Mouse (Mus musculus) midbrain, embryonic 11.5 days (tissue): Measurements from ENCODE around the gene Inpp5d. TPM values are rescaled to one million over a fixed set of nuclear protein-coding genes. Genes with fewer than 3 reads are reported as not detected.

Source experiments
- ATAC-seq: fragments of 200-750 bp; cut with Nextera tagmentation; 2 replicates; pipeline ENCODE4 v1.8.0; 2017; ENCODE audit warnings: moderate TSS enrichment, moderate library complexity; ENCODE audit not compliant: low FRiP score
- DNase-seq: peaks from one replicate; pipeline ENCODE4 v3.0.0; 2015; ENCODE audit warnings: low spot score; ENCODE audit errors: missing footprints
- H3K27ac ChIP-seq: fragments of 300-500 bp; sonication (generic); 2 replicates; pipeline ENCODE4 v1.5.1; 2014; ENCODE audit warnings: low read depth, low read length
- H3K27me3 ChIP-seq: fragments of 300-500 bp; sonication (generic); 2 replicates; pipeline ENCODE4 v1.6.1; 2014; ENCODE audit warnings: mild to moderate bottlenecking, low read length, moderate library complexity, mixed read lengths; ENCODE audit not compliant: control insufficient read depth, insufficient read depth
- H3K36me3 ChIP-seq: fragments of 300-500 bp; sonication (generic); 2 replicates; pipeline ENCODE4 v1.6.1; 2014; ENCODE audit warnings: mild to moderate bottlenecking, low read length, moderate library complexity, mixed read lengths; ENCODE audit not compliant: control insufficient read depth, insufficient read depth
- H3K4me1 ChIP-seq: fragments of 300-500 bp; sonication (generic); 2 replicates; pipeline ENCODE4 v1.6.1; 2014; ENCODE audit warnings: low read length; ENCODE audit not compliant: control insufficient read depth, insufficient read depth
- H3K4me2 ChIP-seq: fragments of 300-500 bp; sonication (generic); 2 replicates; pipeline ENCODE4 v1.6.1; 2014; ENCODE audit warnings: mild to moderate bottlenecking, moderate library complexity
- H3K4me3 ChIP-seq: fragments of 300-500 bp; sonication (generic); 2 replicates; pipeline ENCODE4 v1.5.1; 2014; ENCODE audit warnings: low read depth, low read length
- H3K9ac ChIP-seq: fragments of 300-500 bp; sonication (generic); 2 replicates; pipeline ENCODE4 v1.6.1; 2014; ENCODE audit warnings: low read length
- H3K9me3 ChIP-seq: fragments of 300-500 bp; sonication (generic); 2 replicates; pipeline ENCODE4 v1.6.1; 2016; ENCODE audit warnings: low read length; ENCODE audit not compliant: control insufficient read depth
- WGBS: fragments of 180-500 bp; shearing (Covaris S2); extraction: QIAGEN DNeasy Blood & Tissue Kit; methylation state at CpG from one replicate; pipeline ENCODE4 v1.1.7; 2014; 5-methylcytosine and 5-hydroxymethylcytosine counted together
- polyA plus RNA-seq: library from polyadenylated mRNA; unstranded; fragments of >200 nt; fragmentation: Nextera tagmentation; extraction: Ambion mirVana; gene quantifications from 2 replicates; pipeline ENCODE4 v1.2.1, GENCODE M21; 2014

The Inpp5d gene
- polyA plus RNA-seq, 1 experiment from 2014 or later = 4.8 TPM

GRCm38 (mm10) chr1:87698010-87698409, 77.9 kb downstream of the Inpp5d start:
- DNase-seq = no peak
- Histone ChIP-seq H3K4me3 (no peak overlapping the region), H3K4me1 (no peaks in the 10 kb centered on the region), H3K27me3 (no peaks in the 10 kb centered on the region), H3K9ac (no peak overlapping the region), H3K36me3 (no peaks in the 10 kb centered on the region), H3K27ac (no peak overlapping the region), H3K9me3 (no peaks in the 10 kb centered on the region), H3K4me2 (no peak overlapping the region)
- WGBS = 92% methylated on average over 6 of the region's 6 CpGs
- no peak for ATAC-seq

DNA sequence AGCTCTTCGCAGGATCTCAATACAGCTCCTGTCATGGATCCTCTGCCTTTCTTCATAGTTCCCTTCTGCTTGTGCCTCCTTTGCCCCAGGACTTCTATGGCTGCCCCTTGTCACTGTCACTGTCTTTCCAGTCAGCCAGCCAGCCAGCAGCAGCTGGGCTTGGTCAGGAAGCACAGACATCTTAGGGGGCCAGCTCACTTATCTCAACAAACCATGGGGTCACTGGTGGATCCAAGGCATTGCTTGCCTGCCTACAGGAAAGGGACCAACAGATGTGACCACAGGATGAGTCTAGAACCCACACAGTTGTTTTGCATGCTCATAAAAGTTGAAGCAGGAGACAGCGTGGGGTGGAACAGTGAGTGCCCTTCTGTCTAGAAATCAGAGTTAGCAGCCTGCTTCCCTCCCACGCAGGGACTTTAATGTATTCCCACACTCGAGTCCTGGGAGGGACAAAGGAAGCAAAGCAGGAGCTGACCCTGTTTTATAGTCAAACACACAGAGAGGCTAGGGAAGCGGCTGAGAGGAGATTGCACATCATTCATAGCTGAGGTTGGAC, 79.9 kb downstream of the Inpp5d start:
- H3K36me3 ChIP-seq = no peaks in the 10 kb centered on the region
- no peak overlapping the region for H3K4me3 ChIP-seq
- no peak for DNase-seq
- no peak overlapping the region for H3K27ac ChIP-seq
- no peak for ATAC-seq
- WGBS = 87% methylated on average over 5 of the region's 5 CpGs
- no peak overlapping the region for H3K9ac ChIP-seq
- H3K27me3 ChIP-seq = no peaks in the 10 kb centered on the region
- H3K4me1 ChIP-seq = no peaks in the 10 kb centered on the region
- H3K9me3 ChIP-seq = no peaks in the 10 kb centered on the region
- H3K4me2 ChIP-seq = no peak overlapping the region

- Histone ChIP-seq H3K4me3 (no peak overlapping the region), H3K27ac (no peak overlapping the region), H3K36me3 (no peaks in the 10 kb centered on the region), H3K9ac (no peak overlapping the region), H3K9me3 (no peaks in the 10 kb centered on the region), H3K4me1 (no peaks in the 10 kb centered on the region), H3K4me2 (no peak overlapping the region), H3K27me3 (no peaks in the 10 kb centered on the region)
- no peak for DNase-seq
- no peak for ATAC-seq
- 80% methylated on average over 2 of the region's 2 CpGs for WGBS
These were observed 84.1 kb downstream of the Inpp5d start for GRCm38 (mm10) chr1:87704230-87704629.

- 83% methylated on average over 3 of the region's 3 CpGs for WGBS
- H3K4me3 ChIP-seq = no peak overlapping the region
- DNase-seq (no peak), ATAC-seq (no peak)
- H3K9me3 ChIP-seq = no peaks in the 10 kb centered on the region
- H3K27me3 ChIP-seq = no peaks in the 10 kb centered on the region
- no peak overlapping the region for H3K9ac ChIP-seq
- no peaks in the 10 kb centered on the region for H3K36me3 ChIP-seq
- no peak overlapping the region for H3K27ac ChIP-seq
- peaks cover 4% of the 10 kb centered on the region; the same call in 1 of the 2 replicates for H3K4me1 ChIP-seq
- no peak overlapping the region for H3K4me2 ChIP-seq
These were observed 86.2 kb downstream of the Inpp5d start for GRCm38 (mm10) chr1:87706361-87706760.

- no peak for ATAC-seq
- Histone ChIP-seq H3K4me3 (no peak overlapping the region), H3K27ac (no peak overlapping the region), H3K9ac (no peak overlapping the region), H3K27me3 (no peaks in the 10 kb centered on the region), H3K36me3 (no peaks in the 10 kb centered on the region), H3K4me2 (no peak overlapping the region), H3K9me3 (no peaks in the 10 kb centered on the region), H3K4me1 (peaks cover 4% of the 10 kb centered on the region; the same call in 1 of the 2 replicates)
- WGBS = 49% methylated on average over 6 of the region's 6 CpGs
- DNase-seq = no peak
These were observed 88.9 kb downstream of the Inpp5d start for GRCm38 (mm10) chr1:87709020-87709419.

DNA sequence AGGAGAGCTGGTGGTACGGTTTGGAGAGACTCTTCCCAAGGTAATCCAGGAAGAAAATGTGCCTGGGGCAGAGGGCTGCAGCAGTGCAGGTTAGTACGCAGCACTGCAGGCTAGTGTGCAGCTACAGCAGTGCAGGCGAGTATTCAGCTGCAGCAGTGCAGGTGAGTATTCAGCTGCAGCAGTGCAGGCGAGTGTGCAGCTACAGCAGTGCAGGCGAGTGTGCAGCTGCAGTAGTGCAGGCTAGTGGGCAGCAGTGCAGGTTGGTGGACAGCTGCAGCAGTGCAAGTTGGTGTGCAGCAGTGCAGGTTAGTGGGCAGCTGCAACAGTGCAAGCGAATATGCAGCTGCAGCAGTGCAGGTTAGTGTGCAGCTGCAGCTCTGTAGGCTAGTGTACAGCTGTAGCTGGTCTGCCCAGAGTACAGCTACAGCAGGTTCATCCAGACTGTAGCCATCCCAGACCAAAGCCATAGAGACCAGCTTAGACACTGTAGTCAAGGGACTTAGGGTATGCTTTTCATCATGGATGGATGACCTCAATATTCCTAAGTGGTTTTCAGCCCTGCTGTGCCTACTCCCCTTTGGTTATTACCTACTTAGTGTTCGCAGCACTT, 89.7 kb downstream of the Inpp5d start:
- Histone ChIP-seq H3K27me3 (no peaks in the 10 kb centered on the region), H3K9ac (no peak overlapping the region), H3K4me1 (peaks cover 4% of the 10 kb centered on the region; the same call in 1 of the 2 replicates), H3K9me3 (no peaks in the 10 kb centered on the region), H3K4me3 (no peak overlapping the region), H3K36me3 (no peaks in the 10 kb centered on the region), H3K4me2 (no peak overlapping the region), H3K27ac (no peak overlapping the region)
- 86% methylated on average over 7 of the region's 7 CpGs for WGBS
- ATAC-seq (no peak), DNase-seq (no peak)

DNA sequence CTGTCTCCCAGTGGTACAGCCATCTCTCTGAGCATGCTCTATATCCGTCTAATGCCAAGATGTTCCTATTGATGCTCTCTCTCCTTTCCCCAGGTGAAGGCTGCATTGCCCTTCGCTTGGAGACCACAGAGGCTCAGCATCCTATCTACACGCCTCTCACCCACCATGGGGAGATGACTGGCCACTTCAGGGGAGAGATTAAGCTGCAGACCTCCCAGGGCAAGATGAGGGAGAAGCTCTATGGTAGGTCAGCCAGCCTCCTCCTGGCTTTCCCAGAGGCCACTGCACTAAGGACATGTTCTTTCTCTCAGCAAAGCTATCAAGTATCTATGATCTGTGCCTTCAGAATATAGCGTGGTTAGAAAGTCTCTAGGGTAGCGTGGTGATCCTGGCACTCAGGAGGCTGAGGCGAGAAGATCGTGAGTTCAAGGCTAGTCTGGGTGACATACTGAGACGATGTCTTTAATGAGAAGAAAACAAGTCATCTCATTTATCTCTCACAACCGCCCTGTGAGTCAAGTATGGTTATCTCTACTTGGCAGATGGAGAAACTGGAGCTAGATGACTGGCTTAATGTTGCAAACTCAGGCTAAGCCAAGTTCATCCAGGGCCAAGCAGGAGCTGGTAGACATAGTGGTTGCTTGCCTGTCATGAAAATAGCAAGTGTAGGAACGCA, 92.0 kb downstream of the Inpp5d start:
- no peaks in the 10 kb centered on the region for H3K27me3 ChIP-seq
- 85% methylated on average over 10 of the region's 10 CpGs for WGBS
- DNase-seq (no peak), ATAC-seq (no peak)
- H3K4me1 ChIP-seq = peaks cover 4% of the 10 kb centered on the region; the same call in 1 of the 2 replicates
- no peaks in the 10 kb centered on the region for H3K9me3 ChIP-seq
- H3K9ac ChIP-seq = no peak overlapping the region
- no peak overlapping the region for H3K4me3 ChIP-seq
- H3K4me2 ChIP-seq = no peak overlapping the region
- H3K27ac ChIP-seq = no peak overlapping the region
- no peaks in the 10 kb centered on the region for H3K36me3 ChIP-seq

GRCm38 (mm10) chr1:87712614-87712971, 92.5 kb downstream of the Inpp5d start:
- H3K9me3 ChIP-seq = no peaks in the 10 kb centered on the region
- H3K27ac ChIP-seq = no peak overlapping the region
- 90% methylated on average over 1 of the region's 1 CpGs for WGBS
- no peak for DNase-seq
- no peak for ATAC-seq
- H3K27me3 ChIP-seq = no peaks in the 10 kb centered on the region
- H3K36me3 ChIP-seq = no peaks in the 10 kb centered on the region
- no peak overlapping the region for H3K9ac ChIP-seq
- H3K4me2 ChIP-seq = no peak overlapping the region
- H3K4me3 ChIP-seq = no peak overlapping the region
- peaks cover 4% of the 10 kb centered on the region; the same call in 1 of the 2 replicates for H3K4me1 ChIP-seq

- DNase-seq (peak; percentile 83), ATAC-seq (no peak)
- WGBS = 36% methylated on average over 8 of the region's 8 CpGs
- Histone ChIP-seq H3K9me3 (no peaks in the 10 kb centered on the region), H3K4me1 (no peaks in the 10 kb centered on the region), H3K36me3 (no peaks in the 10 kb centered on the region), H3K4me2 (no peak overlapping the region), H3K27ac (no peak overlapping the region), H3K4me3 (no peak overlapping the region), H3K9ac (no peak overlapping the region), H3K27me3 (no peaks in the 10 kb centered on the region)
These were observed 101.3 kb downstream of the Inpp5d start for GRCm38 (mm10) chr1:87721382-87721781.
